ENCODE assay signal across 16 mouse cellular contexts in the genomic region with DNA sequence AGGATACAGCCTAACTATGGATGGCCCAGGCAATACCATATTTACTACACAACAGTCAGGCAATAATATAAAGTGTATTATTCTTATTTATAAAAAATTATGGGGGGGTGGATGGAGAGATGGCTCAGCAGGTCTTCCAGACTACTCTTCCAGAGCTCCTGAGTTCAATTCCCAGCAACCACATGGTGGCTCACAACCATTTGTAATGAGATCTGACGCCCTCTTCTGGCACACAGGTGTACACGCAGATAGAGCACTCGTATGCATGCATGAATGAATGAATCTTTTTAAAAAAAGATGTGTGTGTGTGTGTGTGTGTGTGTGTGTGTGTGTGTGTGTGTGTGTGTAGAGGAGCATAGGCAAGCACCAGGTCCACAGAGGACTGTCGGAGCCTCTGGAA. TPM values are rescaled to one million over a fixed set of nuclear protein-coding genes. Genes with fewer than 3 reads are reported as not detected.
"Had no signal": no experiment of that assay in that cellular context is flagged by ENCODE, and none has a peak within 500 bp of the region (broad histone marks: within the 10 kb centered on the region; RNA-seq: fewer than 3 reads in every experiment).

No protein-coding gene starts in this region.

RNA-seq across cellular contexts. Expression of gene Agmat, which starts 26.5 kb away (rescaled TPM):
- total RNA-seq: layer of hippocampus, postnatal 14 days; left cerebral cortex, postnatal 4 days; megakaryocyte progenitor cell, adult 5-6 weeks had no signal
- polyA plus RNA-seq: limb, embryonic 12.5 days; limb, embryonic 15.5 days; midbrain, embryonic 11.5 days; midbrain, embryonic 14.5 days; neural tube, embryonic 12.5 days; neural tube, embryonic 15.5 days; stomach, embryonic 14.5 days had no signal

RNA-seq across cellular contexts. Expression of gene Cela2a, which starts 52.9 kb away (rescaled TPM):
- total RNA-seq: layer of hippocampus, postnatal 14 days; left cerebral cortex, adult 8-10 months; left cerebral cortex, postnatal 14 days; left cerebral cortex, postnatal 4 days; megakaryocyte progenitor cell, adult 5-6 weeks; megakaryocyte-erythroid progenitor cell, adult 5-6 weeks had no signal
- polyA plus RNA-seq: kidney, embryonic 14.5 days; limb, embryonic 12.5 days; limb, embryonic 15.5 days; liver, embryonic 11.5 days; lung, embryonic 16.5 days; midbrain, embryonic 11.5 days; midbrain, embryonic 14.5 days; neural tube, embryonic 12.5 days; neural tube, embryonic 15.5 days; stomach, embryonic 14.5 days had no signal
